Mouse (Mus musculus) layer of hippocampus, postnatal 25 days (tissue): ENCODE measurements at regions not wholly inside any gene's neighbourhood (a gene's known extent, or its start where the extent isn't known, plus 50 kb on each side); places are given as distances from the start of the nearest gene placed in this dataset.

Experiments used
- DNase-seq, 2 experiments: peaks; one replicate each; pipeline ENCODE4 v3.0.0; 2022; ENCODE audit warnings: mixed read lengths in 2 of 2, low spot score in 1 of 2; ENCODE audit errors: extremely low spot score in 1 of 2

DNA sequence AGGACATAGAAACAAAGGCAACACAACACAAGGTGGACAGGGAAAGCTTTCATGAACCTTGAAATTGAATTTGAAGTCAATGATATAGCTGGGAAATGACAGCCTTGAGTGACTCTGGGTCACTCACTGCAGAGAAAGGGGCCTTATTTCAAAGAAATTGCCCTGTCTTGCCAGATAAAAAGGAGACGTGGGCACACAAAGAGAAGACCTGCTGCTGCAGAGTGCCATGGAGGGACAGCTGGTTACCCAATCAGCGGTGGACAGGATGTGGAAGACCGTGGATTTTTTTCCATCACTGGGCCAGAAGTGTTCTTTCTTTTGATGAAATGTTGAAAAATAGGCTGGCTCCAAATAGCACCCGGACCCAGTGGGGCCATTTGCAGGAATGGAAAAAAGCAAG, 77.8 kb upstream of the Epha4 start:
- no peak for DNase-seq

DNA sequence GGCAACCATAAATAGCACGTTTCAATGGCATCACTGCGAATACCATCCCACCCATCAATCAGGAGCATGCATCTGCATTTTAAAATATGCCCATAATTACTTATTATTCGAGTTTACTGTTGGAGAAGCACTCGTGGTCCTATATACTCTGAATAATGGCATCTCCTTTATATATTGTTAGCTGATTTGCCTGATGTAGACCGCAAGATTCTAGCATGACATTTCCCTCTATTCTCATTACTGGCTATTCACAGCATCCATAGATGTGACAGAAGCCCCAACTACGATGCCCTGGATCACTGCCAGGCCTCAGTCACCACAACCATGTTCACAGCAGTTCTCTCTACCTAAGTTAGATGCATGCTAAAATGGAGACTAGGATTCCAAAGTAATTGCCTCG, 77.4 kb upstream of the Epha4 start:
- no peak for DNase-seq

DNA sequence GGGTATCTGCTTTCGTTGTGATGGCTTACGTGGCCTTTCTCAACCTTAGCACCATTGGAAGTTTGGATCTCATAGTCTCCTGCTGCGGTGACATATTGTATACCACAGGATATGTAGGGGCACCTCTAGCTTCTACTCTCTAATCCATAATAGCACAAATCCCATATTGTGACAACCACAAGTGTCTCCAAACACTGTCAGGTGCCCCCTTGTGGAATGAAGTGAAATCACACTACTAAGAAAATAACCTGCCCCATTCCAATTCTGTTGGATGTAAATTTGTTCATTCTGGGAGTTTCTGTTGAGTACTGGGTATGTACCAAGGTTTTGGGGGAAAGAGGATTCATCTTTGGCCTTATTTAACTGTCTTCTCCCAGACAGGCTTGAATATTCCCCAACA, 74.5 kb upstream of the Epha4 start:
- no peak for DNase-seq

DNA sequence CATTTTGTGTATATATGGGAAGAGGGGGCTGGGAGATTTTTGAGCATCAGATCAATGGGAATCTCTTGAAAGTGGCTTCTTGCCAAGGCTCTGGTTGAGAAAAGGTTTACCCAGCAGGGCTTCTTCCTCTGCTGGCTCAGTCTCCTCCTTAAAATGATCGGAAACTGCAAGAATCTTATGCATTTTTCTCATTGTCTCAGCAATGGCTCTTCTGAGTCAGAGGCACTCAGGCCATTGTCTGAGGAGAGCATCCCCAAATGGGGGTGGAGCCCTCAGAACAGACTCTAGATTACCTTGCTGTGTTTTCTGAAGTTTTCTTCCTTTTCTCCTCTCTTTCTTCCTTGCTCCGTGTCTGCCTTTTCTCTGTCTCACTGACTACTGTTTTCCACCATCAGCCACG, 70.6 kb upstream of the Epha4 start:
- no peak for DNase-seq

DNA sequence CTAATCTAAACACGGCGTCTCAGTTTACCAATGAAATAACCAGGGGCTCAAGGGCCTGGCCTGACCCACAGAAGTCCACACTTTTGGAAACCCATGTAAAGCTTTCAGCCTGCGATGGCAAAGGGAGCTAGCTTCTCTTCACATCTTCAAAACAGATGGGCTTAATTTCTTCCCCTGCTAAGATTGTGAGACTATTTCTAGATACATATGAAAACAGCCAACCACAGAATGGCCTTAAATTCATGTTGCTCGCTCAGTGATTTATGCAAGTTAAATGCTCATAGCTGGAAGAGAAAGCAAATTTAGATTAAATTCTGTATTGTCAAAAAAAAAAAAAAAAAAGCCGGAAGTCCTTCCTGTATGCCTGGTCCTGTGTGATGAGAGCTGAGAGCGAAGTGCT, 53.2 kb upstream of the Epha4 start:
- no peak for DNase-seq

DNA sequence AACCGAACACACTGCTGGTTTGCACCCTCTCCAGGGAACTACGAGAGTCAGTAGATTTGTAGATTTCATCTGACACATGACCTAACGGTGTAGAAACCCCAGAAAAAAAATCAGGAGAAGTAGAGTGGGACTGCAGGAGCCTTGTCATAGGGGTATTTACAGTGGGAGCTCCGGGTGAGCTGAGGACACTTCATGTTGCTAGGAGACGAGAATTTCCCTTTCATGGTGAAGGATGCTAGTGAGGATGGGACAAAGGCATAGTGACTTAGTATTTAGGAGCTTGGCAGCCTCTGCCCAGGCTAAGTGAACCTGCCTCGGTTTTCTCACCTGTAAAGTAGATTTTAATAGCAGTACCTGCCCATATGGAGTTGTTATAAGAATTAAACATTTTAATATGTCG, 52.8 kb upstream of the Epha4 start:
- DNase-seq, result no peak
